Mouse (Mus musculus) limb, embryonic 10.5 days (tissue): ENCODE data around the gene Hoxd13. TPM values are rescaled to one million over a fixed set of nuclear protein-coding genes. Genes with fewer than 3 reads are reported as not detected.

Experiments used
- DNase-seq: peaks from one replicate; pipeline ENCODE4 v3.0.0-alpha.2; 2017; ENCODE audit warnings: low spot score
- H3K27ac ChIP-seq: fragments of 300-500 bp; sonication (generic); 2 replicates; pipeline ENCODE4 v1.5.1; 2016; ENCODE audit warnings: mild to moderate bottlenecking
- H3K27me3 ChIP-seq: fragments of 300-500 bp; sonication (generic); 2 replicates; pipeline ENCODE4 v1.6.1; 2016; ENCODE audit warnings: low read depth, mild to moderate bottlenecking; ENCODE audit not compliant: poor library complexity, severe bottlenecking
- H3K36me3 ChIP-seq: fragments of 300-500 bp; sonication (generic); 2 replicates; pipeline ENCODE4 v1.6.1; 2016; ENCODE audit warnings: mild to moderate bottlenecking, moderate library complexity
- H3K4me1 ChIP-seq: fragments of 300-500 bp; sonication (generic); 2 replicates; pipeline ENCODE4 v1.6.1; 2016
- H3K4me3 ChIP-seq: fragments of 300-500 bp; sonication (generic); 2 replicates; pipeline ENCODE4 v1.5.1; 2016; ENCODE audit warnings: mild to moderate bottlenecking, moderate library complexity
- H3K9me3 ChIP-seq: fragments of 300-500 bp; sonication (generic); replicated peaks from 2 replicates; pipeline ENCODE4 v1.6.1; 2016; ENCODE audit warnings: mild to moderate bottlenecking
- WGBS: fragments of 180-500 bp; shearing (Covaris S2); methylation state at CpG from one replicate; pipeline ENCODE4 v1.1.7; 2016; 5-methylcytosine and 5-hydroxymethylcytosine counted together
- polyA plus RNA-seq: library from polyadenylated mRNA; unstranded; fragments of >200 nt; fragmentation: Nextera tagmentation; extraction: Ambion mirVana; gene quantifications from 2 replicates; pipeline ENCODE4 v1.2.1, GENCODE M21; 2016

Hoxd13 gene
- polyA plus RNA-seq, 1 experiment from 2014 or later, result 17.8 TPM

- Histone ChIP-seq H3K4me1 (peaks cover 73% of the 10 kb centered on the region), H3K27ac (peak overlapping the region; percentile 99), H3K27me3 (peaks cover 73% of the 10 kb centered on the region), H3K36me3 (peaks cover 24% of the 10 kb centered on the region), H3K4me3 (peak overlapping the region; percentile 80), H3K9me3 (no peaks in the 10 kb centered on the region)
- WGBS, result 1% methylated on average over 7 of the region's 7 CpGs
- DNase-seq, result peak; percentile 49
These were observed 27.8 kb downstream of the Hoxd13 start for GRCm38 (mm10) chr2:74695813-74696430.

- DNase-seq, result peak; percentile 80
- H3K4me1 ChIP-seq, result peaks cover 75% of the 10 kb centered on the region
- under 1% methylated on average over 34 of the region's 34 CpGs for whole genome bisulfite sequencing
- peak overlapping the region; percentile 80 for H3K4me3 ChIP-seq
- H3K27me3 ChIP-seq, result peaks cover 68% of the 10 kb centered on the region
- H3K36me3 ChIP-seq, result peaks cover 21% of the 10 kb centered on the region
- peak overlapping the region; percentile 99 for H3K27ac ChIP-seq
- H3K9me3 ChIP-seq, result no peaks in the 10 kb centered on the region
These were observed 28.6 kb downstream of the Hoxd13 start for GRCm38 (mm10) chr2:74696442-74697335.

GRCm38 (mm10) chr2:74697567-74698121 lies 29.5 kb downstream of the Hoxd13 start, which contains the start of gene Hoxd9:
Gene Hoxd9 (plus strand): TSS chr2:74697727.
- no peaks in the 10 kb centered on the region for H3K9me3 ChIP-seq
- peaks cover 74% of the 10 kb centered on the region for H3K4me1 ChIP-seq
- peaks cover 14% of the 10 kb centered on the region for H3K36me3 ChIP-seq
- WGBS, result under 1% methylated on average over 43 of the region's 43 CpGs
- peak within 1 kb of the TSS; percentile 80 for H3K4me3 ChIP-seq
- peaks cover 58% of the 10 kb centered on the region for H3K27me3 ChIP-seq
- DNase-seq, result peak; percentile 88
- H3K27ac ChIP-seq, result peak within 1 kb of the TSS; percentile 99

GRCm38 (mm10) chr2:74698201-74699052 lies 30.3 kb downstream of the Hoxd13 start:
- DNase-seq, result peak; percentile 82
- Histone ChIP-seq H3K4me1 (peaks cover 76% of the 10 kb centered on the region), H3K36me3 (0 out of 2 replicates have a peak, but pooled peaks cover 7% of the 10 kb centered on the region), H3K4me3 (peak overlapping the region; percentile 80), H3K27me3 (peaks cover 54% of the 10 kb centered on the region), H3K27ac (peak overlapping the region; percentile 99), H3K9me3 (no peaks in the 10 kb centered on the region)
- under 1% methylated on average over 84 of the region's 86 CpGs for WGBS

GRCm38 (mm10) chr2:74699053-74699430 lies 30.9 kb downstream of the Hoxd13 start:
- no peaks in the 10 kb centered on the region for H3K9me3 ChIP-seq
- DNase-seq, result peak; percentile 74
- under 1% methylated on average over 17 of the region's 17 CpGs for WGBS
- H3K27me3 ChIP-seq, result peaks cover 54% of the 10 kb centered on the region
- H3K36me3 ChIP-seq, result 0 out of 2 replicates have a peak, but pooled peaks cover 5% of the 10 kb centered on the region
- peak overlapping the region; percentile 99 for H3K27ac ChIP-seq
- peaks cover 82% of the 10 kb centered on the region for H3K4me1 ChIP-seq
- H3K4me3 ChIP-seq, result peak overlapping the region; percentile 80

- H3K27ac ChIP-seq, result peak overlapping the region; percentile 99
- no peaks in the 10 kb centered on the region for H3K9me3 ChIP-seq
- H3K36me3 ChIP-seq, result 0 out of 2 replicates have a peak, but pooled peaks cover 4% of the 10 kb centered on the region
- H3K27me3 ChIP-seq, result peaks cover 50% of the 10 kb centered on the region
- WGBS, result 2% methylated on average over 23 of the region's 23 CpGs
- DNase-seq, result peak; percentile 74
- peak overlapping the region; percentile 80 for H3K4me3 ChIP-seq
- H3K4me1 ChIP-seq, result peaks cover 89% of the 10 kb centered on the region
These were observed 31.8 kb downstream of the Hoxd13 start for GRCm38 (mm10) chr2:74699664-74700545.

GRCm38 (mm10) chr2:74700546-74701112 lies 32.5 kb downstream of the Hoxd13 start:
- Histone ChIP-seq H3K4me3 (peak overlapping the region; percentile 80), H3K27me3 (peaks cover 43% of the 10 kb centered on the region)

GRCm38 (mm10) chr2:74701949-74702819 lies 34.1 kb downstream of the Hoxd13 start:
- H3K36me3 ChIP-seq, result no peaks in the 10 kb centered on the region
- WGBS, result 9% methylated on average over 17 of the region's 17 CpGs
- DNase-seq, result peak; percentile 91
- peaks cover 72% of the 10 kb centered on the region for H3K4me1 ChIP-seq
- no peaks in the 10 kb centered on the region for H3K9me3 ChIP-seq
- peak overlapping the region; percentile 99 for H3K27ac ChIP-seq
- peak overlapping the region; percentile 80 for H3K4me3 ChIP-seq
- peaks cover 34% of the 10 kb centered on the region for H3K27me3 ChIP-seq

More at GRCm38 (mm10) chr2:74700546-74701112, 32.5 kb downstream of the Hoxd13 start:
- no peaks in the 10 kb centered on the region for H3K9me3 ChIP-seq
- peaks cover 82% of the 10 kb centered on the region for H3K4me1 ChIP-seq
- peak overlapping the region; percentile 99 for H3K27ac ChIP-seq
- no peaks in the 10 kb centered on the region for H3K36me3 ChIP-seq
- DNase-seq, result peak; percentile 74
- WGBS, result under 1% methylated on average over 22 of the region's 22 CpGs

- Histone ChIP-seq H3K4me3 (peak overlapping the region; percentile 80), H3K27ac (peak overlapping the region; percentile 99), H3K36me3 (peaks cover 2% of the 10 kb centered on the region; the same call in 1 of the 2 replicates), H3K4me1 (peaks cover 73% of the 10 kb centered on the region), H3K27me3 (peaks cover 32% of the 10 kb centered on the region), H3K9me3 (no peaks in the 10 kb centered on the region)
- 14% methylated on average over 6 of the region's 6 CpGs for WGBS
- no peak for DNase-seq
These were observed 34.7 kb downstream of the Hoxd13 start for GRCm38 (mm10) chr2:74702820-74703219.

- 4% methylated on average over 10 of the region's 10 CpGs for WGBS
- H3K9me3 ChIP-seq, result no peaks in the 10 kb centered on the region
- H3K4me1 ChIP-seq, result peaks cover 76% of the 10 kb centered on the region
- peaks cover 37% of the 10 kb centered on the region for H3K27me3 ChIP-seq
- H3K4me3 ChIP-seq, result peak overlapping the region; percentile 80
- DNase-seq, result peak; percentile 36
- H3K36me3 ChIP-seq, result peaks cover 3% of the 10 kb centered on the region; the same call in 1 of the 2 replicates
- H3K27ac ChIP-seq, result peak overlapping the region; percentile 99
These were observed 35.2 kb downstream of the Hoxd13 start for GRCm38 (mm10) chr2:74703317-74703716.
